Mouse (Mus musculus): ENCODE measurements around the gene Nfya. TPM values are rescaled to one million over a fixed set of nuclear protein-coding genes. Genes with fewer than 3 reads are reported as not detected.

Nfya gene
- 18.4 and 19.4 TPM in 2 replicates for polyA plus RNA-seq (2014; fragmentation: Nextera tagmentation; extraction: Ambion mirVana)

- Histone ChIP-seq H3K4me3 (ENCODE audit: low read depth, low read length) (peak within 1 kb of the TSS; percentile 91), H3K36me3 (ENCODE audit: control insufficient read depth, insufficient read depth, low read length) (no peaks in the 10 kb centered on the region), H3K4me2 (peak within 1 kb of the TSS; percentile 67), H3K9me3 (ENCODE audit: control insufficient read depth, low read length) (no peaks in the 10 kb centered on the region), H3K4me1 (ENCODE audit: control insufficient read depth, insufficient read depth, low read length) (peaks cover 21% of the 10 kb centered on the region), H3K27ac (ENCODE audit: low read depth, low read length) (peak within 1 kb of the TSS; percentile 100), H3K9ac (ENCODE audit: low read length) (peak within 1 kb of the TSS; percentile 99), H3K27me3 (ENCODE audit: control insufficient read depth, insufficient read depth, low read length) (no peaks in the 10 kb centered on the region)
- WGBS = under 1% methylated on average over 82 of the region's 84 CpGs
- DNase-seq (ENCODE audit: low spot score, missing footprints) (peak; percentile 100), ATAC-seq (ENCODE audit: low FRiP score) (peak; percentile 97)
Observed at GRCm38 (mm10) chr17:48409380-48410298, at the start of gene Nfya, which contains the start of gene Oard1. Gene Nfya, minus strand, starts transcription at chr17:48409906. Gene Oard1, plus strand, starts transcription at chr17:48410014.

GRCm38 (mm10) chr17:48457971-48458653 is 48.4 kb upstream of the Nfya start:
- ATAC-seq (ENCODE audit: low FRiP score) = no peak
- H3K4me2 ChIP-seq = no peak overlapping the region
- no peak overlapping the region for H3K4me3 ChIP-seq (ENCODE audit: low read depth, low read length)
- H3K4me1 ChIP-seq (ENCODE audit: control insufficient read depth, insufficient read depth, low read length) = no peaks in the 10 kb centered on the region
- WGBS = 89% methylated on average over 13 of the region's 13 CpGs
- no peaks in the 10 kb centered on the region for H3K9me3 ChIP-seq (ENCODE audit: control insufficient read depth, low read length)
- no peak overlapping the region for H3K9ac ChIP-seq (ENCODE audit: low read length)
- no peak for DNase-seq (ENCODE audit: low spot score, missing footprints)
- H3K27me3 ChIP-seq (ENCODE audit: control insufficient read depth, insufficient read depth, low read length) = no peaks in the 10 kb centered on the region
- no peak overlapping the region for H3K27ac ChIP-seq (ENCODE audit: low read depth, low read length)
- H3K36me3 ChIP-seq (ENCODE audit: control insufficient read depth, insufficient read depth, low read length) = no peaks in the 10 kb centered on the region

GRCm38 (mm10) chr17:48455955-48456354 is 46.2 kb upstream of the Nfya start:
- no peak for ATAC-seq (ENCODE audit: low FRiP score)
- WGBS = 84% methylated on average over 2 of the region's 2 CpGs
- H3K4me1 ChIP-seq (ENCODE audit: control insufficient read depth, insufficient read depth, low read length) = no peaks in the 10 kb centered on the region

GRCm38 (mm10) chr17:48454688-48455087 is 45.0 kb upstream of the Nfya start, which contains the start of gene Unc5cl:
Gene Unc5cl, plus strand, starts transcription at chr17:48454901.
- ATAC-seq (ENCODE audit: low FRiP score) (no peak), DNase-seq (ENCODE audit: low spot score, missing footprints) (no peak)
- no peaks in the 10 kb centered on the region for H3K36me3 ChIP-seq (ENCODE audit: control insufficient read depth, insufficient read depth, low read length)
- no peaks in the 10 kb centered on the region for H3K9me3 ChIP-seq (ENCODE audit: control insufficient read depth, low read length)
- H3K9ac ChIP-seq (ENCODE audit: low read length) = no peak within 1 kb of the TSS
- no peak within 1 kb of the TSS for H3K4me2 ChIP-seq
- WGBS = 54% methylated on average over 11 of the region's 11 CpGs
- H3K27ac ChIP-seq (ENCODE audit: low read depth, low read length) = no peak within 1 kb of the TSS
- no peak within 1 kb of the TSS for H3K4me3 ChIP-seq (ENCODE audit: low read depth, low read length)
- H3K4me1 ChIP-seq (ENCODE audit: control insufficient read depth, insufficient read depth, low read length) = no peaks in the 10 kb centered on the region
- no peaks in the 10 kb centered on the region for H3K27me3 ChIP-seq (ENCODE audit: control insufficient read depth, insufficient read depth, low read length)

More at GRCm38 (mm10) chr17:48455955-48456354, 46.2 kb upstream of the Nfya start:
- no peaks in the 10 kb centered on the region for H3K9me3 ChIP-seq (ENCODE audit: control insufficient read depth, low read length)
- no peaks in the 10 kb centered on the region for H3K36me3 ChIP-seq (ENCODE audit: control insufficient read depth, insufficient read depth, low read length)
- no peak overlapping the region for H3K4me2 ChIP-seq
- no peaks in the 10 kb centered on the region for H3K27me3 ChIP-seq (ENCODE audit: control insufficient read depth, insufficient read depth, low read length)
- H3K9ac ChIP-seq (ENCODE audit: low read length) = no peak overlapping the region
- no peak overlapping the region for H3K27ac ChIP-seq (ENCODE audit: low read depth, low read length)
- DNase-seq (ENCODE audit: low spot score, missing footprints) = no peak
- no peak overlapping the region for H3K4me3 ChIP-seq (ENCODE audit: low read depth, low read length)

GRCm38 (mm10) chr17:48454190-48454589 is 44.5 kb upstream of the Nfya start:
- WGBS = 54% methylated on average over 7 of the region's 7 CpGs
- DNase-seq (ENCODE audit: low spot score, missing footprints) (no peak), ATAC-seq (ENCODE audit: low FRiP score) (no peak)
- Histone ChIP-seq H3K27me3 (ENCODE audit: control insufficient read depth, insufficient read depth, low read length) (no peaks in the 10 kb centered on the region), H3K27ac (ENCODE audit: low read depth, low read length) (no peak overlapping the region), H3K4me1 (ENCODE audit: control insufficient read depth, insufficient read depth, low read length) (no peaks in the 10 kb centered on the region), H3K4me3 (ENCODE audit: low read depth, low read length) (no peak overlapping the region), H3K36me3 (ENCODE audit: control insufficient read depth, insufficient read depth, low read length) (no peaks in the 10 kb centered on the region), H3K9me3 (ENCODE audit: control insufficient read depth, low read length) (no peaks in the 10 kb centered on the region), H3K9ac (ENCODE audit: low read length) (no peak overlapping the region), H3K4me2 (no peak overlapping the region)

- no peaks in the 10 kb centered on the region for H3K9me3 ChIP-seq (ENCODE audit: control insufficient read depth, low read length)
- no peaks in the 10 kb centered on the region for H3K4me1 ChIP-seq (ENCODE audit: control insufficient read depth, insufficient read depth, low read length)
- no peaks in the 10 kb centered on the region for H3K27me3 ChIP-seq (ENCODE audit: control insufficient read depth, insufficient read depth, low read length)
- H3K36me3 ChIP-seq (ENCODE audit: control insufficient read depth, insufficient read depth, low read length) = no peaks in the 10 kb centered on the region
- no peak overlapping the region for H3K4me2 ChIP-seq
- WGBS = 78% methylated on average over 7 of the region's 7 CpGs
- DNase-seq (ENCODE audit: low spot score, missing footprints) = peak; percentile 74
- H3K27ac ChIP-seq (ENCODE audit: low read depth, low read length) = no peak overlapping the region
- no peak overlapping the region for H3K9ac ChIP-seq (ENCODE audit: low read length)
- no peak overlapping the region for H3K4me3 ChIP-seq (ENCODE audit: low read depth, low read length)
- ATAC-seq (ENCODE audit: low FRiP score) = no peak
Observed at GRCm38 (mm10) chr17:48453489-48453888, 43.8 kb upstream of the Nfya start.

- Histone ChIP-seq H3K4me3 (ENCODE audit: low read depth, low read length) (no peak overlapping the region), H3K9me3 (ENCODE audit: control insufficient read depth, low read length) (no peaks in the 10 kb centered on the region), H3K27me3 (ENCODE audit: control insufficient read depth, insufficient read depth, low read length) (no peaks in the 10 kb centered on the region), H3K4me2 (no peak overlapping the region), H3K36me3 (ENCODE audit: control insufficient read depth, insufficient read depth, low read length) (no peaks in the 10 kb centered on the region), H3K4me1 (ENCODE audit: control insufficient read depth, insufficient read depth, low read length) (no peaks in the 10 kb centered on the region), H3K9ac (ENCODE audit: low read length) (no peak overlapping the region), H3K27ac (ENCODE audit: low read depth, low read length) (no peak overlapping the region)
- DNase-seq (ENCODE audit: low spot score, missing footprints) = no peak
- no peak for ATAC-seq (ENCODE audit: low FRiP score)
- 74% methylated on average over 9 of the region's 9 CpGs for WGBS
Observed at GRCm38 (mm10) chr17:48451753-48452444, 42.2 kb upstream of the Nfya start.

- Histone ChIP-seq H3K9ac (ENCODE audit: low read length) (no peak within 1 kb of the TSS), H3K9me3 (ENCODE audit: control insufficient read depth, low read length) (no peaks in the 10 kb centered on the region), H3K4me3 (ENCODE audit: low read depth, low read length) (no peak within 1 kb of the TSS), H3K27ac (ENCODE audit: low read depth, low read length) (no peak within 1 kb of the TSS), H3K36me3 (ENCODE audit: control insufficient read depth, insufficient read depth, low read length) (no peaks in the 10 kb centered on the region), H3K27me3 (ENCODE audit: control insufficient read depth, insufficient read depth, low read length) (no peaks in the 10 kb centered on the region), H3K4me2 (no peak within 1 kb of the TSS), H3K4me1 (ENCODE audit: control insufficient read depth, insufficient read depth, low read length) (no peaks in the 10 kb centered on the region)
- ATAC-seq (ENCODE audit: low FRiP score) (no peak), DNase-seq (ENCODE audit: low spot score, missing footprints) (no peak)
- WGBS = 78% methylated on average over 7 of the region's 7 CpGs
Observed at GRCm38 (mm10) chr17:48451353-48451675, 41.6 kb upstream of the Nfya start, which contains the start of gene Tspo2. Gene Tspo2, minus strand, starts transcription at chr17:48451522.
